Mouse (Mus musculus) CD4-positive, CD25-positive, alpha-beta regulatory T cell, adult 2 months (primary cell): ENCODE results near the gene 1700057G04Rik.
A peak's percentile ranks its signal among the peaks of the same experiment; 100 is the strongest.
"Not testable (repeated sequence)": the region's sequence is repeated elsewhere in the genome, so short reads cannot be mapped to it uniquely, and the experiment has no call there.

Source experiments
- DNase-seq: peaks from one replicate; pipeline ENCODE4 v3.0.0-alpha.2; 2012; ENCODE audit warnings: low read depth, low spot score

1700057G04Rik gene

GRCm38 (mm10) chr9:92305075-92305474 is 4.1 kb upstream of the 1700057G04Rik start:
- peak; percentile 3 for DNase-seq

- DNase-seq: no peak
Observed at GRCm38 (mm10) chr9:92305620-92306220, 3.5 kb upstream of the 1700057G04Rik start.

- DNase-seq: no peak
Observed at GRCm38 (mm10) chr9:92316791-92317190, 7.6 kb downstream of the 1700057G04Rik start.

- DNase-seq: not testable (repeated sequence)
Observed at GRCm38 (mm10) chr9:92325936-92326335, 16.8 kb downstream of the 1700057G04Rik start.

GRCm38 (mm10) chr9:92326813-92327212 is 17.6 kb downstream of the 1700057G04Rik start:
- DNase-seq: no peak

- no peak for DNase-seq
Observed at GRCm38 (mm10) chr9:92331383-92331782, 22.2 kb downstream of the 1700057G04Rik start.

- no peak for DNase-seq
Observed at GRCm38 (mm10) chr9:92334845-92335244, 25.7 kb downstream of the 1700057G04Rik start.

GRCm38 (mm10) chr9:92335277-92335818 is 26.2 kb downstream of the 1700057G04Rik start:
- DNase-seq: no peak

GRCm38 (mm10) chr9:92337063-92337462 is 27.9 kb downstream of the 1700057G04Rik start:
- no peak for DNase-seq

GRCm38 (mm10) chr9:92337661-92338060 is 28.5 kb downstream of the 1700057G04Rik start:
- no peak for DNase-seq

- no peak for DNase-seq
Observed at GRCm38 (mm10) chr9:92338954-92339353, 29.8 kb downstream of the 1700057G04Rik start.

- no peak for DNase-seq
Observed at GRCm38 (mm10) chr9:92351924-92352323, 42.7 kb downstream of the 1700057G04Rik start.

- no peak for DNase-seq
Observed at GRCm38 (mm10) chr9:92353306-92353705, 44.1 kb downstream of the 1700057G04Rik start.

GRCm38 (mm10) chr9:92360691-92361310 is 51.6 kb downstream of the 1700057G04Rik start:
- DNase-seq: no peak

GRCm38 (mm10) chr9:92363478-92363877 is 54.3 kb downstream of the 1700057G04Rik start:
- no peak for DNase-seq

GRCm38 (mm10) chr9:92368920-92369319 is 59.7 kb downstream of the 1700057G04Rik start:
- DNase-seq: no peak

- DNase-seq: no peak
Observed at GRCm38 (mm10) chr9:92373896-92374295, 64.7 kb downstream of the 1700057G04Rik start.

GRCm38 (mm10) chr9:92374705-92375199 is 65.6 kb downstream of the 1700057G04Rik start:
- no peak for DNase-seq

GRCm38 (mm10) chr9:92375378-92375777 is 66.2 kb downstream of the 1700057G04Rik start:
- DNase-seq: peak; percentile 12

GRCm38 (mm10) chr9:92377967-92378366 is 68.8 kb downstream of the 1700057G04Rik start:
- no peak for DNase-seq

- no peak for DNase-seq
Observed at GRCm38 (mm10) chr9:92379240-92379639, 70.1 kb downstream of the 1700057G04Rik start.

GRCm38 (mm10) chr9:92383415-92383814 is 74.2 kb downstream of the 1700057G04Rik start:
- no peak for DNase-seq

- DNase-seq: peak; percentile 56
Observed at GRCm38 (mm10) chr9:92384401-92384800, 75.2 kb downstream of the 1700057G04Rik start.
